Mouse (Mus musculus): Measurements from ENCODE around the gene Trpc1. TPM values are rescaled to one million over a fixed set of nuclear protein-coding genes. Genes with fewer than 3 reads are reported as not detected.

The Trpc1 gene
- total RNA-seq, 2 experiments from 2014 or later: 4.3 to 4.6 TPM

Other genes with a start within 250 kb of the Trpc1 start
- gene U2surp, start 238.4 kb downstream of the Trpc1 start, total RNA-seq (2021): 10 to 100 TPM; 52.4 to 55.9 TPM
- 10 to 100 TPM in 1 of 2 experiments, 1 to 10 TPM in 1; 8.4 to 16.1 TPM for gene Paqr9, start 190.7 kb downstream of the Trpc1 start, total RNA-seq (2021)
- gene Pcolce2, start 112.8 kb downstream of the Trpc1 start, total RNA-seq (2021): 1 to 10 TPM; 2.6 to 8.6 TPM
- gene Pls1, start 94.9 kb upstream of the Trpc1 start, total RNA-seq (2021): 1 to 10 TPM; 1.1 to 4.4 TPM
- 10 to 100 TPM in 1 of 2 experiments, 1 to 10 TPM in 1; 9.7 to 12.4 TPM for gene Atr, start 107.2 kb upstream of the Trpc1 start, total RNA-seq (2021)
- gene Xrn1, start 204.4 kb upstream of the Trpc1 start, total RNA-seq (2021): 10 to 100 TPM; 19.6 to 21.0 TPM

All from adrenal gland, adult 18-20 months (tissue).